In the genomic region with DNA sequence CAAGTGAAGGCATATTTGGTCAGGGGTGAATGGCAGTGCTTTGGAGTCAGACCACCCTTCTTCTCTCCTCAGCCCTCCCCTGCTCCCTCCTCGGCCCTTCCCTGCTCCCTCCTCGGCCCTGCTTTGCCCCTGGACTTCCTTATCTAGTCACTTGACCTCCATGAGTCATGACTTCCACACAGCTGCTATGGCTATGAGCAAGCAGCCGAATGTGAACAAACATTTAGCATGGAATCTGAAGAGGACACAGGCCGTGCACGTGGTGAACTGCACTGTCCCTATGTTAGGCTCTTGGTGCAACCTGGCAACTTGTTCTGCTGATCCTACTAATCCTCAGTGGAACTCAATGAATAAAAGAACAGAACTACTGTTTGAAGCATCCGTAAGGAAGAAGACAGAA, we compare ENCODE assay signal across 24 mouse cellular contexts.
DNase-seq lines count a peak whose midpoint lies in the region; ATAC-seq and TF ChIP-seq lines count a peak whose summit lies in the region.
"Had no signal": no experiment of that assay in that cellular context is flagged by ENCODE, and none has a peak within 500 bp of the region (broad histone marks: within the 10 kb centered on the region; RNA-seq: fewer than 3 reads in every experiment).

No protein-coding gene starts in this region.

- H3K27me3 ChIP-seq in neural tube, embryonic 15.5 days (replicated peaks), result 0 out of 2 replicates have a peak, but pooled peaks cover 11% of the 10 kb centered on the region
- H3K27me3 ChIP-seq: embryonic facial prominence, embryonic 13.5 days; forebrain, embryonic 12.5 days; hindbrain, embryonic 12.5 days had no signal

- peaks cover 5% of the 10 kb centered on the region for H3K4me1 ChIP-seq in bone marrow macrophage, adult 2 months (ENCODE audit: control insufficient read depth, insufficient read depth, low read length)
- no peaks in the 10 kb centered on the region for H3K4me1 ChIP-seq in neural tube, embryonic 15.5 days
- H3K4me1 ChIP-seq: embryonic facial prominence, embryonic 13.5 days; forebrain, embryonic 12.5 days; hindbrain, embryonic 12.5 days had no signal

- no peak for TF ChIP-seq POLR2A in bone marrow macrophage, adult 2 months (IDR thresholded peaks at IDR 0.05; ENCODE audit: borderline replicate concordance, low read depth, low read length)

- no peak for TF ChIP-seq CTCF in bone marrow macrophage, adult 2 months (IDR thresholded peaks at IDR 0.05; ENCODE audit: low read depth, low read length)

- H3K9me3 ChIP-seq in neural tube, embryonic 15.5 days (replicated peaks), result no peaks in the 10 kb centered on the region
- H3K9me3 ChIP-seq: embryonic facial prominence, embryonic 13.5 days; forebrain, embryonic 12.5 days; hindbrain, embryonic 12.5 days had no signal

- DNase-seq in heart, postnatal 10 days, result peak; percentile 3 to 15
- DNase-seq in heart, postnatal 36 days, result no peak
- DNase-seq in adrenal gland, adult 2 months, result peak; percentile 53
- peak; percentile 7 for DNase-seq in adrenal gland, postnatal 10 days
- no peak for DNase-seq in layer of hippocampus, adult 9-11 months
- DNase-seq: B cell, adult 2 months; cerebellum, adult 11 months; cerebellum, adult 9-10 months; cerebellum, postnatal 25 days; gastrocnemius, adult 2 months; gastrocnemius, postnatal 25 days; heart, postnatal 4 days; kidney, adult 8-10 months had no signal

- H3K27ac ChIP-seq in bone marrow macrophage, adult 2 months (ENCODE audit: insufficient read depth, low read depth, low read length), result peak overlapping the region; percentile 53
- no peak overlapping the region for H3K27ac ChIP-seq in neural tube, embryonic 15.5 days (replicated peaks)
- H3K27ac ChIP-seq: embryonic facial prominence, embryonic 13.5 days; forebrain, embryonic 12.5 days; gastrocnemius, adult 2 months; hindbrain, embryonic 12.5 days had no signal

- intact Hi-C loops in heart, postnatal 10 days (cut with DNase I), result no loop called here
- intact Hi-C loops in heart, postnatal 36 days (cut with DNase I), result no loop called here

- no peak overlapping the region for H3K9ac ChIP-seq in neural tube, embryonic 15.5 days (replicated peaks)
- H3K9ac ChIP-seq: embryonic facial prominence, embryonic 13.5 days; forebrain, embryonic 12.5 days; hindbrain, embryonic 12.5 days had no signal

- H3K36me3 ChIP-seq in neural tube, embryonic 15.5 days, result no peaks in the 10 kb centered on the region
- H3K36me3 ChIP-seq: embryonic facial prominence, embryonic 13.5 days; forebrain, embryonic 12.5 days; G1E; hindbrain, embryonic 12.5 days had no signal

- ATAC-seq in neural tube, embryonic 15.5 days (ENCODE audit: low FRiP score), result no peak
- ATAC-seq: CD4-positive, CD25-positive, alpha-beta regulatory T cell, adult 4 months; forebrain, embryonic 16.5 days; hindbrain, embryonic 16.5 days; inflammation-experienced regulatory T-cells, adult 6 months; intestine, postnatal 0 days had no signal

- WGBS in neural tube, embryonic 15.5 days, result 82% methylated on average over 6 of the region's 6 CpGs

- H3K4me3 ChIP-seq in bone marrow macrophage, adult 2 months (ENCODE audit: insufficient read depth, low read length), result no peak overlapping the region
- H3K4me3 ChIP-seq in neural tube, embryonic 15.5 days (replicated peaks), result no peak overlapping the region
- H3K4me3 ChIP-seq: embryonic facial prominence, embryonic 13.5 days; forebrain, embryonic 12.5 days; gastrocnemius, adult 2 months; hindbrain, embryonic 12.5 days had no signal

- H3K4me2 ChIP-seq in neural tube, embryonic 15.5 days, result no peak overlapping the region
- H3K4me2 ChIP-seq: embryonic facial prominence, embryonic 13.5 days; forebrain, embryonic 12.5 days; hindbrain, embryonic 12.5 days had no signal

Comparison
In these comparisons a context has a peak if more than half of its experiments do, and no peak if none do; other contexts are left out.
1. DNase-seq: peak in heart, postnatal 10 days (2 of 2), adrenal gland, adult 2 months (single experiment) and adrenal gland, postnatal 10 days (single experiment); none in heart, postnatal 36 days (0 of 2) and layer of hippocampus, adult 9-11 months (single experiment).